Mouse (Mus musculus) liver, embryonic 15.5 days (tissue): ENCODE data around the gene Il25. TPM values are rescaled to one million over a fixed set of nuclear protein-coding genes. Genes with fewer than 3 reads are reported as not detected.
"Not testable (repeated sequence)": the region's sequence is repeated elsewhere in the genome, so short reads cannot be mapped to it uniquely, and the experiment has no call there.

Source experiments
- ATAC-seq: fragments of 200-750 bp; cut with Nextera tagmentation; 2 replicates; pipeline ENCODE4 v1.8.0; 2017; ENCODE audit warnings: moderate number of reproducible peaks, mild to moderate bottlenecking, moderate library complexity; ENCODE audit not compliant: insufficient read depth
- H3K27ac ChIP-seq: fragments of 300-500 bp; sonication (generic); replicated peaks from 2 replicates; pipeline ENCODE4 v1.5.1; 2015; ENCODE audit warnings: mild to moderate bottlenecking, inconsistent platforms
- H3K27me3 ChIP-seq: fragments of 300-500 bp; sonication (generic); 2 replicates; pipeline ENCODE4 v1.6.1; 2015; ENCODE audit warnings: mild to moderate bottlenecking, inconsistent platforms
- H3K36me3 ChIP-seq: fragments of 300-500 bp; sonication (generic); replicated peaks from 2 replicates; pipeline ENCODE4 v1.6.1; 2015; ENCODE audit warnings: moderate library complexity, mild to moderate bottlenecking, inconsistent platforms
- H3K4me1 ChIP-seq: fragments of 300-500 bp; sonication (generic); replicated peaks from 2 replicates; pipeline ENCODE4 v1.6.1; 2015; ENCODE audit warnings: inconsistent platforms
- H3K4me2 ChIP-seq: fragments of 300-500 bp; sonication (generic); 2 replicates; pipeline ENCODE4 v1.6.1; 2015; ENCODE audit warnings: moderate library complexity, mild to moderate bottlenecking, inconsistent platforms
- H3K4me3 ChIP-seq: fragments of 300-500 bp; sonication (generic); replicated peaks from 2 replicates; pipeline ENCODE4 v1.5.1; 2015; ENCODE audit warnings: mild to moderate bottlenecking, inconsistent platforms
- H3K9ac ChIP-seq: fragments of 300-500 bp; sonication (generic); 2 replicates; pipeline ENCODE4 v1.6.1; 2015; ENCODE audit warnings: moderate library complexity, mild to moderate bottlenecking, inconsistent platforms
- H3K9me3 ChIP-seq: fragments of 300-500 bp; sonication (generic); replicated peaks from 2 replicates; pipeline ENCODE4 v1.6.1; 2016; ENCODE audit warnings: inconsistent platforms
- WGBS: fragments of 180-500 bp; shearing (Covaris S2); methylation state at CpG from one replicate; pipeline ENCODE4 v1.1.7; 2015; ENCODE audit warnings: mixed read lengths; ENCODE audit not compliant: insufficient replicate concordance; 5-methylcytosine and 5-hydroxymethylcytosine counted together
- polyA plus RNA-seq: library from polyadenylated mRNA; unstranded; fragments of >200 nt; fragmentation: Nextera tagmentation; extraction: Ambion mirVana; gene quantifications from 2 replicates; pipeline ENCODE4 v1.2.1, GENCODE M21; 2015

Gene Il25
- polyA plus RNA-seq, 1 experiment from 2014 or later, result not detected

DNA sequence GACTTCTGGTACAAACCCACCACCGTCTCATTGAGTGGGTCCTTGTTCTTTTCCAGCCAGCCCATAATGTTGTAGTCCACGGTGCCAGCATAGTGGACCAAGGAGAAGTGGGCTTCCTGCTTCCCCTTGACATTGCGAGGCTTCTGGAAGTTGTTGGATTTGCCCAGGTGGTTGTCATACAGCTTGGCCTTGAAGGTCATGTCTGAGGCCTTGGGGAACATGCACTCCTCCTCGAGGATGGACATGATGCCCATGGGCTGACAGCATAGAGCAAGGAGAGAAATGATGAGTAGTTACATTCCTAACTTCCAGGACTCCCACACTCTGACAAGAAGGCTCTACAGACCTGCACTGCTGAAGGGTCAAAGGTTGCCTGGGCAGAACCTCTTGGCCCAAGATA is 26.0 kb downstream of the Il25 start:
- H3K27ac ChIP-seq, result no peak overlapping the region
- H3K9me3 ChIP-seq, result no peaks in the 10 kb centered on the region
- no peaks in the 10 kb centered on the region for H3K36me3 ChIP-seq
- H3K27me3 ChIP-seq, result no peaks in the 10 kb centered on the region
- no peak overlapping the region for H3K4me3 ChIP-seq
- H3K4me2 ChIP-seq, result no peak overlapping the region
- 56% methylated on average over 4 of the region's 4 CpGs for WGBS
- H3K9ac ChIP-seq, result no peak overlapping the region
- ATAC-seq, result no peak
- no peaks in the 10 kb centered on the region for H3K4me1 ChIP-seq

DNA sequence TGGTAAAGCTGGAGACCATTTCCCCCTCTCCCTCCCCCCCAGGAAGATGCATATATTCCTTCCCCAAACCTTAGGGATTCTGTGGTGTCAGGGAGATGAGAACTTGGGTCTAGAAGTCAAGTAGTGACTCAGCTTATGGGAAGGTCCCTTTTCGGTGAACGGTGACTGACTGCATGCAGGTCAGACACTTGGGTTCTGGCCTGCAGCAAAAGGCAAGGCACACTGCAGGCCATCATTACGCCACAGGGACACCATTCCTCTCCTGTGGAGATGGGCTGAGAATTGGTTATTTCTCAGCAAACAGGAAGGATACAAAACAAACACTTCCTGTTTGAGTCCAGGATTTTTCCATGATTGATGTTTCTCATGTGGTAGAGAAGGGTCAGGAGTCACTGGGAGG is 26.7 kb downstream of the Il25 start:
- no peak overlapping the region for H3K4me2 ChIP-seq
- H3K4me1 ChIP-seq, result no peaks in the 10 kb centered on the region
- H3K36me3 ChIP-seq, result no peaks in the 10 kb centered on the region
- WGBS, result 70% methylated on average over 3 of the region's 3 CpGs
- no peaks in the 10 kb centered on the region for H3K27me3 ChIP-seq
- no peaks in the 10 kb centered on the region for H3K9me3 ChIP-seq
- no peak overlapping the region for H3K9ac ChIP-seq
- ATAC-seq, result no peak
- H3K27ac ChIP-seq, result no peak overlapping the region
- no peak overlapping the region for H3K4me3 ChIP-seq

DNA sequence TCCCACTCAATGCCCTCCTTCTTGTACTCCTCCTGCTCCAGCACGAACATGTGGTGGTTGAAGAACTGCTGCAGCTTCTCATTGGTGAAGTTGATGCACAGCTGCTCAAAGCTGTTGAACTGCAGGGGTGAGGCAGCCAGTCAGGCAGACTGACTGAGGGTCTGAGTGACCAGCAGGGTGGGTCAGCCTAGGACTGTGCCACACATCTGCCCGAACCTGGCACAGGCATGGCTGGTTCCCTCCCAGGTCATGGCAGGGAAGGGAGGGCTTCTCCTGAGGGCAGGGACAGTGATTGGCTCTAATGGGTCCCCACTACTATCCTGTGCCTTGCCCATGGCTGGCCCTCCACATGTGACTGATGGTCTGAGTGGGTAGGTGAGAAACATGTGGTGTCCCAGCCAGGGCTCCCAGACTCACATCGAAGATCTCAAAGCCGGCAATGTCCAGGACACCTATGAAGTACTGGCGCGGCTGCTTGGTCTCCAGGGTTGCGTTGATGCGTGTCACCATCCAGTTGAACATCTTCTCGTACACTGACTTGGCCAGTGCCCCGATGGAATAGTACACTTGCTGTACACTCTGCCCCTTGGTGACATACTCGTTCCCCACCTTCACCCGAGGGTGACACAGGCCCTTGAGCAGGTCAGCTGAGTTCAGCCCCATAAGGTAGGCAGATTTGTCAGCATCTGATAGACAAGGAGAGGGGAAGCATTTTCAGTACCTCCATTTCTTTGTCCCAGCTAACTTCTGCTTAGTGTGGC is 27.5 kb downstream of the Il25 start:
- H3K9ac ChIP-seq, H3K4me1 ChIP-seq, H3K36me3 ChIP-seq, H3K4me3 ChIP-seq, H3K27ac ChIP-seq, ATAC-seq, H3K27me3 ChIP-seq, H3K9me3 ChIP-seq, H3K4me2 ChIP-seq: not testable (repeated sequence)
- WGBS, result 72% methylated on average over 12 of the region's 12 CpGs

DNA sequence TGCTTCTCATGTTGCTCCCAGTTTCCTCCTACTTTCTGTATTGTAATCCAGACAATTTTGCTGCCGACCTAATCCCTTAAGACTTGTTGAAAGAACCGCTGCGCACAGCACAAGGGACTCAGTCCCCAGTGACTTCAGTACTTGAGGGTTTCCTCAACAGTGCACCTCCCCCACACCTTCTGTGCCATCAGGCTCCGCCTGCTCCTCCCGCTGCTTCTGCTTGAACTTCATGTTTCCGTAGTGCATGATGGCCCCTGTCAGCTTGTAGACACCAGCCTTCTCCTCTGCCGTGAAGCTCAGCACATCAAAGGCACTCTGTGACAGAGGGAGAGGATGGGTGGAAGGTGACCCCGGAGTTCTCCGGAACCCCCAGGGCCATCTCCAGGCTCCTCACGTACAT is 28.3 kb downstream of the Il25 start:
- no peaks in the 10 kb centered on the region for H3K36me3 ChIP-seq
- H3K9me3 ChIP-seq, result no peaks in the 10 kb centered on the region
- no peak overlapping the region for H3K27ac ChIP-seq
- no peak overlapping the region for H3K4me2 ChIP-seq
- H3K9ac ChIP-seq, result no peak overlapping the region
- H3K4me1 ChIP-seq, result no peaks in the 10 kb centered on the region
- no peaks in the 10 kb centered on the region for H3K27me3 ChIP-seq
- WGBS, result 35% methylated on average over 10 of the region's 10 CpGs
- no peak for ATAC-seq
- no peak overlapping the region for H3K4me3 ChIP-seq

DNA sequence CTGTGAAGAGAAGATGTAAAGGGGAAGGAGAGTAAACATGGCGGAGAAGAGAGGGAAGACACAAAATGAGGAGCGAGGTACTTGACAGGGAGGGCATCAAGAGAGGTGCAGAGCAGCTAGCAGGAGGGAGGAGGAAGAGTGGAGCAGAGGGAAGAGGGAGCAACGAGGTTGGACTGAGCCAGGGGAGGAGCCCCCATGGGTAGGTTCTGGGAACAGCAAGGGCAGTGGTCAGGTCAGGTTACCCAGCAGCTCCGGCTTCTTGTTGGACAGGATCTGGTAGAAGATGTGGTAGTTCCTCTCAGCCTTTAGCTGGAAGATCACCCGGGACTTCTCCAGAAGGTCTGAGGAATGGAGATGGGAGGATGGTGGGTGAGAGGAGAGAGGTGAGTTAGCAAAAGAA is 29.0 kb downstream of the Il25 start:
- Histone ChIP-seq H3K9ac (no peak overlapping the region), H3K4me1 (no peaks in the 10 kb centered on the region), H3K9me3 (no peaks in the 10 kb centered on the region), H3K27ac (no peak overlapping the region), H3K4me3 (no peak overlapping the region), H3K4me2 (no peak overlapping the region), H3K36me3 (no peaks in the 10 kb centered on the region), H3K27me3 (no peaks in the 10 kb centered on the region)
- 57% methylated on average over 5 of the region's 5 CpGs for WGBS
- no peak for ATAC-seq

DNA sequence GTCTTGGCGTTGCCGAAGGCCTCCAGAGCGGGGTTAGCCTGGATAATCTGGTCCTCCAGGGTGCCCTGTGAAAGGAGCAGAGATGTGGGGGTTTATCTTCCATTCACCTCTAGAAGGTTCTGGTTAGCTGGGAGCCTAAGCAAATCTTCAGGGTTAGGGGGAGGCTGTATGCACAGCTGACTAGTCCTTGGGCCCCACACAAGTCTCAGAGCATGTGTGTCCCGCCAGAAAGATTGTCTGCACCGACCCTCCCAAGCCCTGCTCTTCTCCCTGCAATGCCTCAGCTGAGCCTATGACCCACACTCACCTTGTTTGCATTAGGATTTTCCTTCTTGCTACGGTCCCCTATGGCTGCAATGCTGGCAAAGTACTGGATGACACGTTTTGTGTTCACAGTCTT is 30.2 kb downstream of the Il25 start:
- no peaks in the 10 kb centered on the region for H3K36me3 ChIP-seq
- H3K4me3 ChIP-seq, result no peak overlapping the region
- no peaks in the 10 kb centered on the region for H3K9me3 ChIP-seq
- no peak overlapping the region for H3K27ac ChIP-seq
- no peak for ATAC-seq
- H3K4me2 ChIP-seq, result no peak overlapping the region
- H3K27me3 ChIP-seq, result no peaks in the 10 kb centered on the region
- H3K4me1 ChIP-seq, result no peaks in the 10 kb centered on the region
- H3K9ac ChIP-seq, result no peak overlapping the region
- WGBS, result 71% methylated on average over 7 of the region's 7 CpGs

DNA sequence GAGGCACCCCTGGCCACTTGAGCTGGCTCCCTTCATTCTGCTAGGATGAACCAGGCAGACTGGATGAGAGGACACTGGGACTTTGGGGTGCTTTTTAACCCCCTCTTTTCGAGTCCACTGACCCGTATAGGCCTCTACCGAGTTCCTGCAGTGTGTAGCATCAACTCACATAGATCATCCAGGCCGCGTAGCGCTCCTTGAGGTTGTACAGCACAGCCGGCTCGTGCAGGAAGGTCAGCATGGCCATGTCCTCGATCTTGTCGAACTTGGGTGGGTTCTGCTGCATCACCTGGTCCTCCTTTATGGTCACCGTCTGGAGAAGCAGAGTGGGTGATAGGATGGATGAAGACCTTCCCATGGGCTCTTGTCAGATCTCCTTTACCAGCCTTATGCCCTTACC is 31.2 kb downstream of the Il25 start:
- H3K4me3 ChIP-seq, result no peak overlapping the region
- H3K9me3 ChIP-seq, result no peaks in the 10 kb centered on the region
- no peaks in the 10 kb centered on the region for H3K36me3 ChIP-seq
- H3K27me3 ChIP-seq, result no peaks in the 10 kb centered on the region
- no peaks in the 10 kb centered on the region for H3K4me1 ChIP-seq
- no peak overlapping the region for H3K27ac ChIP-seq
- H3K4me2 ChIP-seq, result no peak overlapping the region
- ATAC-seq, result no peak
- H3K9ac ChIP-seq, result no peak overlapping the region
- WGBS, result 71% methylated on average over 11 of the region's 11 CpGs

DNA sequence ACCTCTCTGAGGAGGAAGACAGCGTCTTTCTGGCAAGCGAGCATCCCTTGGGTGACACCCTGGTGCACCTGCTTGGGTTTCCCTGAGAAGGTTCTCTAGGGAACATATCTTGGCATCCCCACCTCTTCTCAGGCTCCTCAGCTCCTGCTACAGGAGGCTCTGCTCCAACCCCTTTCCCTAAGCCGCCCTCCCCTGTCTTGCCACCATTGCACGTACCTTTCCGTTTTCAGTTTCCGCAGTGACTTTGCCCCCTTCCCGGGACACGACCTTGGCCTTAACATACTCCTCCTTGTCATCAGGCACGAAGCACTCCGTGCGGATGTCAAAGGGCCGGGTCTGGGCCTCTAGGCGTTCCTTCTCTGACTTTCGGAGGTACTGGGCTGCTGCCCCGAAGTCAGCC is 32.5 kb downstream of the Il25 start:
- no peak for ATAC-seq
- H3K4me3 ChIP-seq, result no peak overlapping the region
- no peak overlapping the region for H3K4me2 ChIP-seq
- WGBS, result 59% methylated on average over 15 of the region's 15 CpGs
- no peaks in the 10 kb centered on the region for H3K9me3 ChIP-seq
- H3K27me3 ChIP-seq, result no peaks in the 10 kb centered on the region
- no peaks in the 10 kb centered on the region for H3K36me3 ChIP-seq
- no peak overlapping the region for H3K9ac ChIP-seq
- no peaks in the 10 kb centered on the region for H3K4me1 ChIP-seq
- H3K27ac ChIP-seq, result no peak overlapping the region

DNA sequence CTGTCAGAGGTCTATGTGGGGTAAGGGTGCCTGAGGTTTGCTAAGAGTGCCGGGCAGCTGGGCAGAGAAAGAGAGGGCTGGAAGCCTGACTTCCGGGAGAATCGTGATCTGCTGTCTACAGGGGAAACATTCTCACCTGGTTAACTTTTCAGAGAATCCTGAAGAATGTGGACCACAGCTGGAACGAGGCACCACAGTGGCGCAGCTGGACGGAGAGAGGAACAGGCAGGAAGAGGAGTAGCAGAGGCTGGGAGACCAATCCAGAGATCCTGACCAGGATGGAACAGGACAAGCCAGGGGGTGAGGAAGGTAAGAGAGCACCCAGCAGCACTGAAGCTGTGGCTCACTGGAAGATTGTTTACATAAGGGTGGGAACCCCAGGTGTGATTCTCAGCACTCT is 33.1 kb downstream of the Il25 start:
- Histone ChIP-seq H3K4me3 (no peak overlapping the region), H3K27me3 (no peaks in the 10 kb centered on the region), H3K9ac (no peak overlapping the region), H3K4me2 (no peak overlapping the region), H3K27ac (no peak overlapping the region), H3K36me3 (no peaks in the 10 kb centered on the region), H3K4me1 (no peaks in the 10 kb centered on the region), H3K9me3 (no peaks in the 10 kb centered on the region)
- 52% methylated on average over 6 of the region's 6 CpGs for WGBS
- no peak for ATAC-seq

DNA sequence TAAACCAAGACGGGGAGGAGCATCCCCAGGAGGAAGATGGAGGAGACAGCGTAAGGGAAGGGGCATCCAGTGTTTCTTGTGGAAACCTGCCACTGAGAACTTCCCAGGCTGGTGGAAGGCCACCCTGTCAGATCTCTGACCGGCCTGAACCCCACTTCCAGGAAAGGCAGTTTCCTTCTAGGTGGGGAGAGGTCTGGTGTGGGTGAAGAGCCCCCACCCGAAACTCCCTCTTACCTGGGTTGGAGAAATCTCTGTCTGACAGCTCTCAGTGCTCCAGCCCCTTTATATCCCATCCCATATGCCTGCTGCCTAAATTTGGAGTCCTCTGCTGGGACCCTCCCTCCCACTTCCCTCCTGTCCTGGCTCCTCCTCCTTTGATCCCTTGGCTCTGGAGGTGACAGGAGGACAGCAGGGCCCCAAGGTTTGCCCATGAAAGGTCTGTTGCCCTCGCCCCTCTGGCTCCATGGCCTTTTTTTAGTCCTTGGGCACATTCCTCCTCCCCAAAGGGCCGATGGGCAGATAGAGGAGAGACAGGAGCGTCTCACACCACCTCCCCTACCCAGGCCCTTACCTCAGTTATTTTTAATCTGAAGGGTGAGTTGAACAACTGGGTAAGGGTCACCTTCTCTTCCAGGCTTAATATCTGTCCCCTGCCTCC is 34.0 kb downstream of the Il25 start, which contains the start of gene Myh6:
Gene Myh6 (minus strand): TSS at position 608 of the 658 bp plus-strand sequence.
- Histone ChIP-seq H3K27ac (no peak within 1 kb of the TSS), H3K9me3 (no peaks in the 10 kb centered on the region), H3K9ac (no peak within 1 kb of the TSS), H3K27me3 (no peaks in the 10 kb centered on the region), H3K4me2 (no peak within 1 kb of the TSS), H3K36me3 (no peaks in the 10 kb centered on the region), H3K4me3 (no peak within 1 kb of the TSS), H3K4me1 (no peaks in the 10 kb centered on the region)
- no peak for ATAC-seq
- WGBS, result 48% methylated on average over 7 of the region's 7 CpGs

DNA sequence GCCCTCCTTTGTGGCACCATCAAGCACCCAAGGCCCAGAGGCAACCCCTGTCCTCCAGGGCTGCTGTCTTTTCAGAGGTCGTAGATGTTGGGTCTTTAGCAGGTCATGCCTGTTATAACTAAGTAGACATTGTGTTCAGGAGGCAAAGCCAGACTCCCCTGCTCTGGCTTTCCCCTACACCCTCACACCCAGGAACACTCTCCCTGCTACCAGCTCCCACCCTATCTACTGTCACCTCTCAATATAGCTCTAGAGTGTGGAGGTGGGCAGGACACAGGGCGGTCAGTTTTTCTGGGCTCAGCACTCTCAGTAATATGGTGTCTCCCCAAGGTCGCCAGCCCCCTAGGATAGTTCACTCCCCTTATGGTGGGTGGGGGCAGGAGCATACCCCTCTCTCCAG is 35.4 kb downstream of the Il25 start:
- Histone ChIP-seq H3K4me2 (no peak overlapping the region), H3K9ac (no peak overlapping the region), H3K4me3 (no peak overlapping the region), H3K36me3 (no peaks in the 10 kb centered on the region), H3K4me1 (no peaks in the 10 kb centered on the region), H3K9me3 (no peaks in the 10 kb centered on the region), H3K27me3 (no peaks in the 10 kb centered on the region), H3K27ac (no peak overlapping the region)
- WGBS, result 58% methylated on average over 3 of the region's 3 CpGs
- ATAC-seq, result no peak

DNA sequence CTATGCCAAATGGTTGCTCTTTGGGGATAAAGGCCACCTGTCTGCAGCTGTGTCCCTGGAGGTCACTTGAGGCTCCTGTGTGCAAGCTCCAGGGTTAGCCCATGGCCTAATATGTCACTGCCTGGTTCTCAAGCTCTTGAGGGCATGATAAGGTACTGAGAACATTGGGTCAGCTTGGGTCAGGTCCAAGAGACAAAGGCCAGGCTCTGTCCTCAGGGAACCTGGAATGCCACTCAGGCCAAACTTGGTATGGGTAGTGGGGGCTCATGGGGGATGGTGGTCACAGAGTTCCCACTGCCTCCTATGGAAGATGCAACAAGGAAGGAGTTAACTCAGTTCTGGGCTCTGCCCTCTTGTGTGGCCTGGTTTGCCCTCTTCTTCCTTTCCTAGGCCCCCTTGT is 35.8 kb downstream of the Il25 start:
- Histone ChIP-seq H3K36me3 (no peaks in the 10 kb centered on the region), H3K4me2 (no peak overlapping the region), H3K4me3 (no peak overlapping the region), H3K4me1 (no peaks in the 10 kb centered on the region), H3K27me3 (no peaks in the 10 kb centered on the region), H3K9ac (no peak overlapping the region), H3K27ac (no peak overlapping the region), H3K9me3 (no peaks in the 10 kb centered on the region)
- no peak for ATAC-seq
